In genomic region chr4:152343296-152343695, GRCm38 (mm10) we compare ENCODE assay signal across 10 mouse cellular contexts. TPM values are rescaled to one million over a fixed set of nuclear protein-coding genes. Genes with fewer than 3 reads are reported as not detected.
A peak's percentile ranks its signal among the peaks of the same experiment; 100 is the strongest.
DNase-seq lines count a peak whose midpoint lies in the region; ATAC-seq and TF ChIP-seq lines count a peak whose summit lies in the region.
"Had no signal": no experiment of that assay in that cellular context is flagged by ENCODE, and none has a peak within 500 bp of the region (broad histone marks: within the 10 kb centered on the region; RNA-seq: fewer than 3 reads in every experiment).

No protein-coding gene starts in this region.

- H3K27ac ChIP-seq in kidney, adult 2 months (ENCODE audit: insufficient read depth, low read depth, low read length): no peak overlapping the region
- H3K27ac ChIP-seq in limb, embryonic 11.5 days (replicated peaks; ENCODE audit: low read depth, low read length): no peak overlapping the region
- H3K27ac ChIP-seq: limb, embryonic 13.5 days had no signal

- ATAC-seq in limb, embryonic 11.5 days (ENCODE audit: insufficient number of reproducible peaks, low FRiP score, low TSS enrichment, low read depth): no peak

- no peaks in the 10 kb centered on the region for H3K4me1 ChIP-seq in kidney, adult 2 months (ENCODE audit: control insufficient read depth, insufficient read depth, low read length)
- peaks cover 10% of the 10 kb centered on the region; the same call in 1 of the 2 replicates for H3K4me1 ChIP-seq in limb, embryonic 11.5 days (ENCODE audit: control insufficient read depth, insufficient read depth, low read length)

- H3K79me3 ChIP-seq in C2C12 (ENCODE audit: low read depth): no peaks in the 10 kb centered on the region

- H3K27me3 ChIP-seq in kidney, adult 2 months (replicated peaks; ENCODE audit: control insufficient read depth, insufficient read depth, low read length): peaks cover 3% of the 10 kb centered on the region; the same call in 1 of the 2 replicates
- peaks cover 21% of the 10 kb centered on the region for H3K27me3 ChIP-seq in C2C12 (ENCODE audit: control insufficient read depth, insufficient read depth, insufficient read length)
- H3K27me3 ChIP-seq in limb, embryonic 11.5 days (ENCODE audit: control insufficient read depth, insufficient read depth, low read length): peaks cover 30% of the 10 kb centered on the region

- H3K79me2 ChIP-seq in C2C12 (ENCODE audit: control insufficient read depth, insufficient read depth): no peaks in the 10 kb centered on the region

- TF ChIP-seq POLR2A in kidney, adult 2 months (IDR thresholded peaks at IDR 0.05; ENCODE audit: low read depth, low read length): no peak

- WGBS in kidney, adult 2 months: 14% methylated on average over 5 of the region's 5 CpGs
- 16% methylated on average over 5 of the region's 5 CpGs for WGBS in limb, embryonic 11.5 days

- H3K4me2 ChIP-seq in limb, embryonic 11.5 days (ENCODE audit: low read depth, severe bottlenecking): no peak overlapping the region
- H3K4me2 ChIP-seq: limb, embryonic 13.5 days had no signal

- no peaks in the 10 kb centered on the region for H3K36me3 ChIP-seq in kidney, adult 2 months (ENCODE audit: control insufficient read depth, insufficient read depth, low read length)
- no peaks in the 10 kb centered on the region for H3K36me3 ChIP-seq in C2C12 (ENCODE audit: control insufficient read depth, insufficient read depth)
- H3K36me3 ChIP-seq in limb, embryonic 11.5 days (ENCODE audit: control insufficient read depth, insufficient read depth, low read length): no peaks in the 10 kb centered on the region; the same call in 1 of the 2 replicates
- H3K36me3 ChIP-seq: limb, embryonic 13.5 days had no signal

- no peak overlapping the region for H3ac ChIP-seq in C2C12 (ENCODE audit: control insufficient read depth, insufficient read length, low read depth)

- no peak overlapping the region for H3K9ac ChIP-seq in limb, embryonic 11.5 days (ENCODE audit: low read length)
- H3K9ac ChIP-seq: limb, embryonic 13.5 days had no signal

- peak; percentile 20 for DNase-seq in kidney, adult 2 months
- no peak for DNase-seq in kidney, adult 9 months
- DNase-seq in R1 (ENCODE audit: low read depth, low spot score): peak; percentile 79
- DNase-seq in limb, embryonic 11.5 days (ENCODE audit: low spot score): peak; percentile 45
- DNase-seq in left cerebral cortex, adult 11 months (ENCODE audit: low spot score): no peak
- DNase-seq in urinary bladder, postnatal 10 days (ENCODE audit: low spot score): no peak
- DNase-seq in spleen, adult 18-20 months: no peak

- TF ChIP-seq CTCF in kidney, adult 2 months (conservative IDR thresholded peaks at IDR 0.05; ENCODE audit: insufficient read depth, insufficient read length, low read depth, low read length): peak; percentile 54
- peak; percentile 50 for TF ChIP-seq CTCF in C2C12 (IDR thresholded peaks at IDR 0.05; ENCODE audit: control insufficient read depth, insufficient read depth, insufficient read length)

- H3K9me3 ChIP-seq in limb, embryonic 11.5 days (ENCODE audit: control insufficient read depth, low read length): no peaks in the 10 kb centered on the region
- H3K9me3 ChIP-seq: limb, embryonic 13.5 days had no signal

- H3K4me3 ChIP-seq in kidney, adult 2 months (ENCODE audit: insufficient read depth, low read depth, low read length): no peak overlapping the region
- H3K4me3 ChIP-seq in C2C12 (ENCODE audit: insufficient read depth, poor library complexity, severe bottlenecking): no peak overlapping the region
- no peak overlapping the region for H3K4me3 ChIP-seq in limb, embryonic 11.5 days (ENCODE audit: low read depth, low read length)
- H3K4me3 ChIP-seq: limb, embryonic 13.5 days had no signal

TF ChIP-seq in C2C12, 6 proteins besides CTCF, POLR2A, EP300 and RAD21:
- TF ChIP-seq MYOG (IDR thresholded peaks at IDR 0.05; ENCODE audit: control insufficient read depth, extremely low read depth, insufficient read length) (no peak), CEBPB (IDR thresholded peaks at IDR 0.05; ENCODE audit: low read depth) (no peak), MYOD1 (IDR thresholded peaks at IDR 0.05; ENCODE audit: control insufficient read depth, insufficient read length, low read depth) (no peak), FOSL1 (IDR thresholded peaks at IDR 0.05; ENCODE audit: insufficient read depth, low read length, poor library complexity, severe bottlenecking) (no peak), MAX (IDR thresholded peaks at IDR 0.05) (no peak), USF1 (IDR thresholded peaks at IDR 0.05; ENCODE audit: low read depth) (no peak)

RNA-seq across cellular contexts. Expression of gene Chd5, which starts 4.8 kb away (rescaled TPM):
- 0.16 and 0.34 TPM in 2 replicates for polyA plus RNA-seq in kidney, adult 2 months (2012; rRNA removed)
- 0.22 TPM for polyA plus RNA-seq in C2C12 (2012; fragmentation: generic; extraction: Trizol)
- 0.05 TPM in 1 of 2 replicates, not detected in the other for polyA plus RNA-seq in limb, embryonic 11.5 days (2014; fragmentation: Nextera tagmentation; extraction: Ambion mirVana)

RNA-seq across cellular contexts. Expression of gene Rpl22, which starts 17.8 kb away (rescaled TPM):
- polyA plus RNA-seq in kidney, adult 2 months (2012; rRNA removed): 45.4 and 90.1 TPM in 2 replicates
- polyA plus RNA-seq in C2C12 (2012; fragmentation: generic; extraction: Trizol): 1,836 TPM
- polyA plus RNA-seq in limb, embryonic 11.5 days (2014; fragmentation: Nextera tagmentation; extraction: Ambion mirVana): 453 and 467 TPM in 2 replicates

RNA-seq across cellular contexts. Expression of gene Rnf207, which starts 24.5 kb away (rescaled TPM):
- 0.19 and 0.67 TPM in 2 replicates for polyA plus RNA-seq in kidney, adult 2 months (2012; rRNA removed)
- 0.23 TPM for polyA plus RNA-seq in C2C12 (2012; fragmentation: generic; extraction: Trizol)
- polyA plus RNA-seq in limb, embryonic 11.5 days (2014; fragmentation: Nextera tagmentation; extraction: Ambion mirVana): 0.19 and 0.92 TPM in 2 replicates

RNA-seq across cellular contexts. Expression of gene Icmt, which starts 46.3 kb away (rescaled TPM):
- 31.2 and 32.5 TPM in 2 replicates for polyA plus RNA-seq in kidney, adult 2 months (2012; rRNA removed)
- polyA plus RNA-seq in C2C12 (2012; fragmentation: generic; extraction: Trizol): 34.1 TPM
- 28.3 and 29.9 TPM in 2 replicates for polyA plus RNA-seq in limb, embryonic 11.5 days (2014; fragmentation: Nextera tagmentation; extraction: Ambion mirVana)

RNA-seq across cellular contexts. Expression of gene Hes3, which starts 51.8 kb away (rescaled TPM):
- polyA plus RNA-seq in kidney, adult 2 months (2012; rRNA removed): not detected in 2 replicates
- polyA plus RNA-seq in C2C12 (2012; fragmentation: generic; extraction: Trizol): not detected
- polyA plus RNA-seq in limb, embryonic 11.5 days (2014; fragmentation: Nextera tagmentation; extraction: Ambion mirVana): not detected in 2 replicates
- polyA plus RNA-seq: embryonic facial prominence, embryonic 14.5 days; limb, embryonic 13.5 days had no signal

Comparison
In these comparisons a context has a peak if more than half of its experiments do, and no peak if none do; other contexts are left out.
1. DNase-seq: peak in kidney, adult 2 months (single experiment), R1 (single experiment) and limb, embryonic 11.5 days (single experiment); none in kidney, adult 9 months (single experiment), left cerebral cortex, adult 11 months (single experiment), urinary bladder, postnatal 10 days (single experiment) and spleen, adult 18-20 months (0 of 2).